Mouse (Mus musculus) olfactory bulb, adult 2 months (tissue): ENCODE measurements at regions not wholly inside any gene's neighbourhood (a gene's known extent, or its start where the extent isn't known, plus 50 kb on each side); places are given as distances from the start of the nearest gene placed in this dataset.

ENCODE experiments used
- H3K27ac ChIP-seq: fragments of 200-500 bp; 2 replicates; pipeline ENCODE4 v1.5.1; 2012; ENCODE audit warnings: low read depth, low read length; ENCODE audit not compliant: insufficient read depth
- H3K4me1 ChIP-seq: fragments of 200-500 bp; 2 replicates; pipeline ENCODE4 v1.6.1; 2012; ENCODE audit warnings: low read length; ENCODE audit not compliant: control insufficient read depth, insufficient read depth
- H3K4me3 ChIP-seq: fragments of 200-500 bp; 2 replicates; pipeline ENCODE4 v1.5.1; 2012; ENCODE audit warnings: mild to moderate bottlenecking, low read depth, low read length, moderate library complexity; ENCODE audit not compliant: insufficient read depth
- CTCF ChIP-seq: fragments of 200-500 bp; IDR thresholded peaks from 2 replicates; pipeline ENCODE4 v1.5.1; 2012; ENCODE audit warnings: low read depth, mild to moderate bottlenecking, low read length, moderate library complexity; ENCODE audit not compliant: insufficient read depth
- POLR2A ChIP-seq: fragments of 200-500 bp; IDR thresholded peaks from 2 replicates; pipeline ENCODE4 v1.6.1; 2012; ENCODE audit warnings: mild to moderate bottlenecking, low read depth, low read length, moderate library complexity; ENCODE audit not compliant: insufficient read depth
- WGBS: fragments of 180-500 bp; shearing (Covaris S2); methylation state at CpG from one replicate; pipeline ENCODE4 v1.1.7; 2018; 5-methylcytosine and 5-hydroxymethylcytosine counted together

- Histone ChIP-seq H3K27ac (no peak overlapping the region), H3K4me1 (peaks cover 6% of the 10 kb centered on the region), H3K4me3 (no peak overlapping the region)
- 82% methylated on average over 24 of the region's 24 CpGs for WGBS
- TF ChIP-seq CTCF = no peak
- TF ChIP-seq POLR2A = no peak
Measured at GRCm38 (mm10) chr14:61689776-61690175, 82.5 kb downstream of the Kcnrg start.

GRCm38 (mm10) chr14:61691785-61692372, 84.6 kb downstream of the Kcnrg start:
- no peak overlapping the region for H3K27ac ChIP-seq
- H3K4me1 ChIP-seq = peaks cover 3% of the 10 kb centered on the region
- H3K4me3 ChIP-seq = no peak overlapping the region
- TF ChIP-seq CTCF (no peak), POLR2A (no peak)
- 97% methylated on average over 6 of the region's 6 CpGs for WGBS

- Histone ChIP-seq H3K4me3 (no peak overlapping the region), H3K4me1 (no peaks in the 10 kb centered on the region; the same call in 1 of the 2 replicates), H3K27ac (no peak overlapping the region)
- TF ChIP-seq POLR2A (no peak), CTCF (no peak)
- 97% methylated on average over 3 of the region's 3 CpGs for WGBS
Measured at GRCm38 (mm10) chr14:61694796-61695195, 87.5 kb downstream of the Kcnrg start.

- TF ChIP-seq CTCF = no peak
- no peak for TF ChIP-seq POLR2A
- 74% methylated on average over 7 of the region's 7 CpGs for WGBS
- no peaks in the 10 kb centered on the region; the same call in 1 of the 2 replicates for H3K4me1 ChIP-seq
- no peak overlapping the region for H3K4me3 ChIP-seq
- H3K27ac ChIP-seq = no peak overlapping the region
Measured at GRCm38 (mm10) chr14:61696290-61696842, 89.1 kb downstream of the Kcnrg start.

GRCm38 (mm10) chr14:61696886-61697554, 89.8 kb downstream of the Kcnrg start:
- Histone ChIP-seq H3K4me3 (no peak overlapping the region), H3K27ac (no peak overlapping the region), H3K4me1 (no peaks in the 10 kb centered on the region; the same call in 1 of the 2 replicates)
- TF ChIP-seq CTCF (no peak), POLR2A (no peak)
- 82% methylated on average over 13 of the region's 13 CpGs for WGBS

GRCm38 (mm10) chr14:61697704-61698103, 90.4 kb downstream of the Kcnrg start:
- Histone ChIP-seq H3K27ac (no peak overlapping the region), H3K4me1 (no peaks in the 10 kb centered on the region; the same call in 1 of the 2 replicates), H3K4me3 (no peak overlapping the region)
- WGBS = 94% methylated on average over 10 of the region's 10 CpGs
- no peak for TF ChIP-seq CTCF
- TF ChIP-seq POLR2A = no peak

GRCm38 (mm10) chr14:61698358-61699055, 91.2 kb downstream of the Kcnrg start:
- 34% methylated on average over 12 of the region's 12 CpGs for WGBS
- TF ChIP-seq POLR2A = no peak
- no peak for TF ChIP-seq CTCF
- H3K4me3 ChIP-seq = no peak overlapping the region

GRCm38 (mm10) chr14:61699638-61700037, 92.4 kb downstream of the Kcnrg start:
- H3K4me3 ChIP-seq = no peak overlapping the region
- no peak overlapping the region for H3K27ac ChIP-seq
- WGBS = 77% methylated on average over 7 of the region's 7 CpGs
- no peaks in the 10 kb centered on the region; the same call in 1 of the 2 replicates for H3K4me1 ChIP-seq
- no peak for TF ChIP-seq CTCF
- no peak for TF ChIP-seq POLR2A

More at GRCm38 (mm10) chr14:61698358-61699055, 91.2 kb downstream of the Kcnrg start:
- H3K4me1 ChIP-seq = no peaks in the 10 kb centered on the region; the same call in 1 of the 2 replicates
- H3K27ac ChIP-seq = no peak overlapping the region
